Mouse (Mus musculus) lung, adult 2 months (tissue): Measurements from ENCODE around the gene Ptk6. TPM values are rescaled to one million over a fixed set of nuclear protein-coding genes. Genes with fewer than 3 reads are reported as not detected.
A peak's percentile ranks its signal among the peaks of the same experiment; 100 is the strongest.

ENCODE experiments used
- DNase-seq: peaks from one replicate; pipeline ENCODE4 v3.0.0; 2022
- H3K4me1 ChIP-seq: fragments of 200-500 bp; 2 replicates; pipeline ENCODE4 v1.6.1; 2011; ENCODE audit warnings: low read length; ENCODE audit not compliant: control insufficient read depth, insufficient read depth
- H3K4me3 ChIP-seq: fragments of 200-500 bp; replicated peaks from 2 replicates; pipeline ENCODE3; 2011; ENCODE audit warnings: low read depth, mild to moderate bottlenecking, control low read depth, low read length; ENCODE audit errors: extremely low read depth
- CTCF ChIP-seq: fragments of 200-500 bp; IDR thresholded peaks from 2 replicates; pipeline ENCODE4 v1.5.1; 2011; ENCODE audit warnings: mild to moderate bottlenecking, low read length, control low read depth; ENCODE audit not compliant: insufficient read depth
- POLR2A ChIP-seq: fragments of 200-500 bp; IDR thresholded peaks from 2 replicates; pipeline ENCODE4 v1.6.1; 2011; ENCODE audit warnings: low read depth, mild to moderate bottlenecking, control low read depth, low read length, borderline replicate concordance; ENCODE audit errors: extremely low read depth
- WGBS: fragments of 180-500 bp; shearing (Covaris S2); methylation state at CpG from one replicate; pipeline ENCODE4 v1.1.7; 2018; 5-methylcytosine and 5-hydroxymethylcytosine counted together
- polyA plus RNA-seq: library from polyadenylated mRNA; depleted of rRNA; stranded (reverse); fragments of >200 nt; gene quantifications from 2 replicates; pipeline ENCODE4 v1.2.3, GENCODE M21; 2012

Gene Ptk6
- polyA plus RNA-seq, 1 experiment, result 1.6 TPM

DNA sequence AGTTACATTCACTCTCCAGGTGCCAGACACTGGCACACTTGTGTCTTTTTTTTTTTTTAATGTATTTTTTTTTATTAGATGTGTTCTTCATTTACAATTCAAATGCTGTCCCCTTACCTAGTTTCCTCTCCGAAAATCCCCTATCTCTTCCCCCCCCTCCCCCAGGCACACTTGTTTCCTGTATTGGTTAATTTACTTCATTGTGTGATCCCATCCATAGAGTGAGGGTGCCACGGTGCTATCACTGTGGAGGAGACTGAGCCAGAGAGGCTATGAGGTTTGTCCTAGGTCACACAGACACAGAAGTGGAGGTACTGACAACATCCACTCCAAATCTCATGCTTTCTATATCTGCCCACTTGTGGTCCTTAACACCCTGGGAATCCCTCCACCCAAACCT is 36.3 kb upstream of the Ptk6 start:
- WGBS, result 45% methylated on average over 2 of the region's 2 CpGs

DNA sequence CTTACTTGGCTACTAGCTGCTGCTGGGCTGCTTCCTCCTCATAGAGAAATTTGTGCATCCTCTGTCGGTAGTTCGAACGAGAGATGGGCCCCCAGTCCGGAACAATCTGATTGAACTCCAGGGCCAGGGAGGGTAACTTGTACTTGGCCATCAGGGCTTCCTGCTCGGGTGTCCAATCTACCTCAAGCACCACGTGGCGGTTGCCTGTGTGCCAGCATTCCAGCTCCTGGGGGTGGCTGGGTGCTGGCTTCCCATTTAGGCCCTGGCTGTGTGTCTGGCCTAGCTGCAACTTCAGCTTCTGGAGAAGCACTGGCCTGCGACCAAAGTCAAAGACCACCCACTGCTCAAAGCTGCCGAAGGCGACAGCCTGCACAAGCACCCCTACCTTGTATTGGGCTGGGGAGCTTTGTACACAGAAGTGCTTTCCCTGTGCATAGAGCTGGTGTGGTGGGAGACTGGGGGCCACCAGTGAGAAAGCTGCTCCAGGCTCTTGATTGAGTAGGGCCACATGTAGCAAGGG is 35.6 kb upstream of the Ptk6 start:
- 61% methylated on average over 10 of the region's 10 CpGs for WGBS
- TF ChIP-seq CTCF (no peak), POLR2A (no peak)
- Histone ChIP-seq H3K4me1 (peaks cover 17% of the 10 kb centered on the region), H3K4me3 (no peak overlapping the region)
- DNase-seq, result no peak

More for the DNA sequence above, 36.3 kb upstream of the Ptk6 start:
- TF ChIP-seq POLR2A, result no peak
- TF ChIP-seq CTCF, result no peak
- DNase-seq, result no peak
- H3K4me3 ChIP-seq, result no peak overlapping the region
- peaks cover 19% of the 10 kb centered on the region for H3K4me1 ChIP-seq

GRCm38 (mm10) chr2:181237251-181238014 is 34.8 kb upstream of the Ptk6 start:
- 87% methylated on average over 17 of the region's 17 CpGs for WGBS
- TF ChIP-seq POLR2A (peak; percentile 7; the same call in 1 of the 2 replicates), CTCF (no peak)
- DNase-seq, result no peak

GRCm38 (mm10) chr2:181235681-181236566 is 33.3 kb upstream of the Ptk6 start:
- TF ChIP-seq CTCF (peak; percentile 64), POLR2A (no peak)
- 76% methylated on average over 23 of the region's 23 CpGs for WGBS
- Histone ChIP-seq H3K4me1 (peaks cover 17% of the 10 kb centered on the region), H3K4me3 (no peak overlapping the region)
- DNase-seq, result no peak

More at GRCm38 (mm10) chr2:181237251-181238014, 34.8 kb upstream of the Ptk6 start:
- no peak overlapping the region for H3K4me3 ChIP-seq
- H3K4me1 ChIP-seq, result peaks cover 17% of the 10 kb centered on the region

- WGBS, result 85% methylated on average over 11 of the region's 11 CpGs
These were observed 32.1 kb upstream of the Ptk6 start for GRCm38 (mm10) chr2:181234680-181235079.

GRCm38 (mm10) chr2:181233443-181233842 is 30.9 kb upstream of the Ptk6 start:
- WGBS, result 90% methylated on average over 15 of the region's 15 CpGs
- H3K4me1 ChIP-seq, result peaks cover 3% of the 10 kb centered on the region
- H3K4me3 ChIP-seq, result no peak overlapping the region
- no peak for DNase-seq
- TF ChIP-seq CTCF, result no peak
- TF ChIP-seq POLR2A, result no peak

More at GRCm38 (mm10) chr2:181234680-181235079, 32.1 kb upstream of the Ptk6 start:
- TF ChIP-seq CTCF (no peak), POLR2A (no peak)
- Histone ChIP-seq H3K4me1 (peaks cover 5% of the 10 kb centered on the region), H3K4me3 (no peak overlapping the region)
- no peak for DNase-seq

GRCm38 (mm10) chr2:181231171-181231570 is 28.6 kb upstream of the Ptk6 start:
- H3K4me1 ChIP-seq, result peaks cover 3% of the 10 kb centered on the region
- no peak for DNase-seq
- TF ChIP-seq POLR2A (no peak), CTCF (no peak)
- H3K4me3 ChIP-seq, result no peak overlapping the region
- WGBS, result 86% methylated on average over 20 of the region's 20 CpGs

DNA sequence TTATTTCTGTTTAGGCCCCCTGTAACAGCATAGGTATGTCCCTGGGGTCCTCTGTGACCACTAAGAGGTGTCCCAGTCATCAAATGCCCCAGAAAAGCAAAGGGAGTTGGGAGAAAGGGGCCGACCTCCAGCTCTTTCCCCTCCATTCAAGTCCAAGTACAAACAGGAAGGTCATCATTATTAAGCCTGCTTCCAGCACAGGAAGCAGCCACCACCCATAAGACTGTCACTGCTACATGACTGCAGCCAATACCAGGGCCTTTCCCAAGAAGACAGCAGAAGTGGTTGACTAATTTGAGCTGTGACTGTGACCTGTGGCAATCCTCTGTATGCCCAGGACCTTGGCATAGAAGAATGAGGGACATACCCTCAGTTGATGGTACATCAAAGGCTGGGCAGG is 25.7 kb upstream of the Ptk6 start:
- no peak for DNase-seq
- 39% methylated on average over 1 of the region's 1 CpGs for WGBS
- TF ChIP-seq POLR2A, result no peak
- TF ChIP-seq CTCF, result no peak
- peaks cover 3% of the 10 kb centered on the region for H3K4me1 ChIP-seq
- no peak overlapping the region for H3K4me3 ChIP-seq

DNA sequence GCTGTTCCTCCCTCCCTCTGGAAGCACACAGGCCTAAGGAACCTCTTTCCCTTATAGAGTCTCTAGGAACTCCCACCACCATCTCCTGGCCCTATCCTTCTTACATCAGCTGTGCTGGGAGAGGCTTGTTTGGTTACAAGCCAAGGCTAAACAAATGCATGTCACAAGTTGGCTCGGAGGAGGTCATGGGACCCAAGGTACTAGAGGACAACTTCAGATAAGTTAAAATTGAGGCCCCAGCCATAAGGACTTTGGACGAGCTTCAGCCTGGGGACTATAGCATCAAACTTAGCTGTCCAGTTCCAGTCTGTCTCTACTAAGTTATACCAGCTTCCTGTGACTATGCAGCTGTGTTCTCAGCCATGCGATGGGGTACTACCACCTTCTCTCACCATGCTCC is 24.5 kb upstream of the Ptk6 start:
- 55% methylated on average over 3 of the region's 3 CpGs for WGBS
- peaks cover 3% of the 10 kb centered on the region for H3K4me1 ChIP-seq
- TF ChIP-seq CTCF (no peak; the same call in 1 of the 2 replicates), POLR2A (no peak)
- no peak for DNase-seq
- H3K4me3 ChIP-seq, result no peak overlapping the region

- 89% methylated on average over 2 of the region's 2 CpGs for WGBS
- no peak for DNase-seq
- peaks cover 9% of the 10 kb centered on the region for H3K4me1 ChIP-seq
- TF ChIP-seq POLR2A, result no peak
- TF ChIP-seq CTCF, result no peak
- no peak overlapping the region for H3K4me3 ChIP-seq
These were observed 22.4 kb upstream of the Ptk6 start for GRCm38 (mm10) chr2:181224994-181225393.
